Mouse (Mus musculus) kidney, adult 2 months (tissue): ENCODE data around the gene Crmp1. TPM values are rescaled to one million over a fixed set of nuclear protein-coding genes. Genes with fewer than 3 reads are reported as not detected.

ENCODE experiments used
- DNase-seq: peaks from one replicate; pipeline ENCODE4 v3.0.0; 2021
- H3K27ac ChIP-seq: fragments of 200-500 bp; 2 replicates; pipeline ENCODE4 v1.5.1; 2012; ENCODE audit warnings: low read depth, low read length, control low read depth, inconsistent platforms; ENCODE audit not compliant: insufficient read depth
- H3K27me3 ChIP-seq: fragments of 200-500 bp; replicated peaks from 2 replicates; pipeline ENCODE4 v1.6.1; 2012; ENCODE audit warnings: mild to moderate bottlenecking, moderate library complexity, low read length, inconsistent platforms; ENCODE audit not compliant: control insufficient read depth, insufficient read depth
- H3K36me3 ChIP-seq: fragments of 200-500 bp; 2 replicates; pipeline ENCODE4 v1.6.1; 2012; ENCODE audit warnings: mild to moderate bottlenecking, moderate library complexity, low read length, inconsistent platforms; ENCODE audit not compliant: control insufficient read depth, insufficient read depth
- H3K4me1 ChIP-seq: fragments of 200-500 bp; 2 replicates; pipeline ENCODE4 v1.6.1; 2011; ENCODE audit warnings: low read length; ENCODE audit not compliant: control insufficient read depth, insufficient read depth
- H3K4me3 ChIP-seq: fragments of 200-500 bp; 2 replicates; pipeline ENCODE4 v1.5.1; 2011; ENCODE audit warnings: mild to moderate bottlenecking, low read depth, low read length, control low read depth; ENCODE audit not compliant: insufficient read depth
- CTCF ChIP-seq: fragments of 200-500 bp; conservative IDR thresholded peaks from 2 replicates; pipeline ENCODE4 v1.5.1; 2011; ENCODE audit warnings: low read depth, mild to moderate bottlenecking, control low read depth, low read length, moderate library complexity, mixed read lengths; ENCODE audit not compliant: insufficient read depth, insufficient read length
- POLR2A ChIP-seq: fragments of 200-500 bp; IDR thresholded peaks from one replicate; pipeline ENCODE4 v1.6.1; 2011; ENCODE audit warnings: low read depth, low read length, control low read depth
- WGBS: fragments of 180-500 bp; shearing (Covaris S2); methylation state at CpG from one replicate; pipeline ENCODE4 v1.1.7; 2018; 5-methylcytosine and 5-hydroxymethylcytosine counted together
- polyA plus RNA-seq: library from polyadenylated mRNA; depleted of rRNA; stranded (reverse); fragments of >200 nt; gene quantifications from 2 replicates; pipeline ENCODE4 v1.2.3, GENCODE M21; 2012

Crmp1 gene
- polyA plus RNA-seq, 1 experiment, result 0.59 TPM

DNA sequence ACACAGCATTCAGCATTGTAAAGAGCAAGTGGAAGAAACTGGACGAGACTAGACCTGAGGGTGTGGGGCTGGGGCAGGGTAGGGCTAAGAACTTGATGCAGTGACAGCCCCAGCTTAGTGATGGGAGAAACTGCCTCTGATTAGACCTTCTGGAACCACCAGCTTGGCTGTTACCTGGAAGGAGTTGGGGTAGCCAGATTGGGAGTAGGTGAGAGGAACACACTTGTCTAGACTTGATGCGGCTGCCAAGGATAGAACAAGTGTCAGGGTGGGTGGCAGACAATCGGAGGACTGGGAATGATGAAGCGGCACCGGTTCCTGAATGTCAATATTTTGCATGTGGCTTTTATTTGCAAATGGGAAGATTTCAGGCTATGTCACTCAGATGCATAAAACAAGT lies 21.2 kb upstream of the Crmp1 start:
- Histone ChIP-seq H3K27ac (no peak overlapping the region), H3K36me3 (no peaks in the 10 kb centered on the region), H3K27me3 (no peaks in the 10 kb centered on the region), H3K4me3 (no peak overlapping the region), H3K4me1 (no peaks in the 10 kb centered on the region)
- TF ChIP-seq CTCF (no peak), POLR2A (no peak)
- WGBS, result 89% methylated on average over 5 of the region's 5 CpGs
- no peak for DNase-seq

- H3K27ac ChIP-seq, result no peak overlapping the region
- H3K27me3 ChIP-seq, result no peaks in the 10 kb centered on the region
- TF ChIP-seq CTCF (no peak), POLR2A (no peak)
- H3K36me3 ChIP-seq, result no peaks in the 10 kb centered on the region
- WGBS, result 37% methylated on average over 6 of the region's 6 CpGs
- H3K4me3 ChIP-seq, result no peak overlapping the region
- no peaks in the 10 kb centered on the region for H3K4me1 ChIP-seq
- DNase-seq, result no peak
These were observed 20.2 kb upstream of the Crmp1 start for GRCm38 (mm10) chr5:37221563-37221962.

GRCm38 (mm10) chr5:37222316-37222715 lies 19.4 kb upstream of the Crmp1 start:
- Histone ChIP-seq H3K27me3 (no peaks in the 10 kb centered on the region), H3K36me3 (no peaks in the 10 kb centered on the region), H3K27ac (no peak overlapping the region), H3K4me3 (no peak overlapping the region), H3K4me1 (no peaks in the 10 kb centered on the region)
- no peak for DNase-seq
- 53% methylated on average over 8 of the region's 8 CpGs for WGBS
- TF ChIP-seq POLR2A (no peak), CTCF (no peak)

DNA sequence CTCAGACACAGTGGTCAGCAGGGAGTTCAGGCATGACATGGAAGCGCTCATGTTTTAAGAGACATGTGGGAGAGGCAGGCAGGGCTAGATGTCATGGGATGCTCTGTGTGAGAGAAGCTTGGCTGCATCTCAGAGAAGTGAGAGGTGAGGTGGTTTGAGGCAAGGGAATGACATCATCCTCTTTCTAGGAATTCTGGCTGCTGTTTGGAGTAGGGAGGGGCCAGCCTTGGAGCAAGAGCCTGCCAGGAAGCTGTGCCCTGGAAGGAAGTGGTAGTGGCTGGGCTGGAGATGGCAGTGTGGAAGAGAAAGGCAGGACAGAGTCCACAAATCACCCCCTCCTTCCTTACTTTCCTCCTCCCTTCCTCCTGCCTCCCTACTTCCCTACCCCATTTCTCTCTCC lies 16.0 kb upstream of the Crmp1 start:
- TF ChIP-seq POLR2A (no peak), CTCF (no peak)
- H3K36me3 ChIP-seq, result no peaks in the 10 kb centered on the region
- H3K27ac ChIP-seq, result no peak overlapping the region
- 65% methylated on average over 1 of the region's 1 CpGs for WGBS
- no peak overlapping the region for H3K4me3 ChIP-seq
- no peaks in the 10 kb centered on the region for H3K27me3 ChIP-seq
- no peak for DNase-seq
- H3K4me1 ChIP-seq, result no peaks in the 10 kb centered on the region

GRCm38 (mm10) chr5:37227956-37228680 lies 13.6 kb upstream of the Crmp1 start:
- Histone ChIP-seq H3K27ac (no peak overlapping the region), H3K4me1 (no peaks in the 10 kb centered on the region), H3K4me3 (no peak overlapping the region), H3K27me3 (no peaks in the 10 kb centered on the region), H3K36me3 (no peaks in the 10 kb centered on the region)
- 24% methylated on average over 6 of the region's 6 CpGs for WGBS
- TF ChIP-seq POLR2A (no peak), CTCF (no peak)
- no peak for DNase-seq

- DNase-seq, result no peak
- Histone ChIP-seq H3K36me3 (no peaks in the 10 kb centered on the region), H3K4me3 (no peak overlapping the region), H3K27ac (no peak overlapping the region), H3K27me3 (no peaks in the 10 kb centered on the region), H3K4me1 (no peaks in the 10 kb centered on the region)
- TF ChIP-seq POLR2A, result no peak
- no peak for TF ChIP-seq CTCF
- 45% methylated on average over 7 of the region's 7 CpGs for WGBS
These were observed 12.8 kb upstream of the Crmp1 start for GRCm38 (mm10) chr5:37228894-37229293.

- DNase-seq, result no peak
- 34% methylated on average over 9 of the region's 9 CpGs for WGBS
- no peak for TF ChIP-seq POLR2A
- no peak for TF ChIP-seq CTCF
These were observed 8.7 kb upstream of the Crmp1 start for GRCm38 (mm10) chr5:37233010-37233557.

More at GRCm38 (mm10) chr5:37233010-37233557, 8.7 kb upstream of the Crmp1 start:
- Histone ChIP-seq H3K4me3 (no peak overlapping the region), H3K27me3 (no peaks in the 10 kb centered on the region), H3K27ac (no peak overlapping the region), H3K36me3 (no peaks in the 10 kb centered on the region), H3K4me1 (no peaks in the 10 kb centered on the region)
